Mouse (Mus musculus) heart, adult 2 months (tissue): ENCODE measurements at regions not wholly inside any gene's neighbourhood (a gene's known extent, or its start where the extent isn't known, plus 50 kb on each side); places are given as distances from the start of the nearest gene placed in this dataset.

Source experiments
- DNase-seq, 2 experiments: peaks; one replicate each; pipeline ENCODE4 v3.0.0; 2021
- H3K27ac ChIP-seq: fragments of 200-600 bp; 2 replicates; pipeline ENCODE4 v1.8.1; 2022
- H3K27me3 ChIP-seq: fragments of 200-500 bp; 2 replicates; pipeline ENCODE4 v1.6.1; 2012; ENCODE audit warnings: mild to moderate bottlenecking, low read length, inconsistent platforms, mixed read lengths; ENCODE audit not compliant: control insufficient read depth, insufficient read depth
- H3K36me3 ChIP-seq: fragments of 200-500 bp; 2 replicates; pipeline ENCODE4 v1.6.1; 2012; ENCODE audit warnings: low read length, inconsistent platforms; ENCODE audit not compliant: control insufficient read depth, insufficient read depth
- H3K4me1 ChIP-seq: fragments of 200-500 bp; 2 replicates; pipeline ENCODE4 v1.6.1; 2011; ENCODE audit warnings: low read length; ENCODE audit not compliant: control insufficient read depth, insufficient read depth
- H3K4me3 ChIP-seq: fragments of 200-600 bp; 2 replicates; pipeline ENCODE4 v1.8.1; 2022
- H3K79me2 ChIP-seq: fragments of 200-500 bp; replicated peaks from 2 replicates; pipeline ENCODE4 v1.6.1; 2012; ENCODE audit warnings: mild to moderate bottlenecking, inconsistent platforms, low read length, moderate library complexity, mixed read lengths; ENCODE audit not compliant: control insufficient read depth, insufficient read depth
- H3K9ac ChIP-seq: fragments of 200-500 bp; 2 replicates; pipeline ENCODE4 v1.6.1; 2012; ENCODE audit warnings: low read depth, mild to moderate bottlenecking, control low read depth, inconsistent platforms, low read length, mixed read lengths
- CTCF ChIP-seq: fragments of 200-600 bp; IDR thresholded peaks from 2 replicates; pipeline ENCODE4 v1.8.1; 2022; ENCODE audit warnings: antibody characterized with exemption, mild to moderate bottlenecking, moderate library complexity
- EP300 ChIP-seq: fragments of 200-500 bp; IDR thresholded peaks from 2 replicates; pipeline ENCODE4 v1.6.1; 2011; ENCODE audit warnings: low read depth, low read length, control low read depth; ENCODE audit not compliant: insufficient read depth
- POLR2A ChIP-seq: fragments of 200-500 bp; IDR thresholded peaks from 2 replicates; pipeline ENCODE4 v1.6.1; 2011; ENCODE audit warnings: mild to moderate bottlenecking, low read depth, low read length, control low read depth; ENCODE audit not compliant: insufficient read depth
- WGBS: fragments of 180-500 bp; shearing (Covaris S2); methylation state at CpG from one replicate; pipeline ENCODE4 v1.1.7; 2018; 5-methylcytosine and 5-hydroxymethylcytosine counted together
- intact Hi-C: fragments of 180-260 bp; cut with DNase I; formaldehyde crosslinking; loops from one replicate; pipeline ENCODE4 v1.15.1; 2025

DNA sequence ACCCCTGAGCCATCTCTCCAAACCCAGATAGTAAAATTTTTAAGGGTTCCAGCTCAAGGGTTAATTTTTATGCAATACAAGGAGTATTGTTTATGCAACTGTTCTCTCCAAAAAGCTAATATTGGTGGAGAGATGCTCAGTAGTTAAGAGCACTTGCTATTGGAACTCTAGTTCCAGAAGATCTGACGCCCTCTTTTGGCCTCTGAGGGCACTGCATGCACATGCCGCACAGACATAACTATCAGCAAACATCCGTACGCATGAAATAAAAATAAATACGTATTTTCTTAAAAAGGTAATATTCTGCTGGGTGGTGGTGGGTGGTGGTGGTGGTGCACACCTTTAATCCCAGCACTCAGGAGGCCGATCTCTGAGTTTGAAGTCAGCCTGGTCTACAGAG is 112.1 kb upstream of the Tmpo start:
- Histone ChIP-seq H3K79me2 (no peaks in the 10 kb centered on the region), H3K4me1 (no peaks in the 10 kb centered on the region), H3K4me3 (no peak overlapping the region), H3K27me3 (no peaks in the 10 kb centered on the region), H3K36me3 (no peaks in the 10 kb centered on the region), H3K27ac (no peak overlapping the region), H3K9ac (no peak overlapping the region)
- 86% methylated on average over 6 of the region's 6 CpGs for WGBS
- DNase-seq, result no peak
- intact Hi-C loops, result loop anchor here (5.0 to 10.0 kb wide), 2 partner anchors 1012 to 1349 kb away; no protein-coding TSS in a partner anchor
- TF ChIP-seq CTCF (no peak), EP300 (no peak), POLR2A (no peak)

GRCm38 (mm10) chr10:91284259-91284658 is 103.1 kb upstream of the Tmpo start:
- Histone ChIP-seq H3K4me1 (no peaks in the 10 kb centered on the region), H3K79me2 (no peaks in the 10 kb centered on the region), H3K4me3 (no peak overlapping the region), H3K27me3 (no peaks in the 10 kb centered on the region), H3K27ac (no peak overlapping the region), H3K9ac (no peak overlapping the region), H3K36me3 (no peaks in the 10 kb centered on the region)
- DNase-seq, result no peak
- intact Hi-C loops, result no loop called here
- TF ChIP-seq EP300 (no peak), CTCF (no peak), POLR2A (no peak)
- WGBS, result 91% methylated on average over 9 of the region's 9 CpGs

GRCm38 (mm10) chr10:91270955-91271741 is 90.0 kb upstream of the Tmpo start:
- Histone ChIP-seq H3K79me2 (no peaks in the 10 kb centered on the region), H3K9ac (0 out of 2 replicates have a peak overlapping the region, but pooled peaks have one; percentile 22), H3K36me3 (no peaks in the 10 kb centered on the region), H3K4me3 (peak overlapping the region; percentile 4; the same call in 1 of the 2 replicates), H3K4me1 (no peaks in the 10 kb centered on the region; the same call in 1 of the 2 replicates), H3K27ac (peak overlapping the region; percentile 11; the same call in 1 of the 2 replicates), H3K27me3 (no peaks in the 10 kb centered on the region)
- no peak for TF ChIP-seq POLR2A
- TF ChIP-seq EP300, result 0 out of 2 replicates have a peak, but pooled peaks have one; percentile 61
- TF ChIP-seq CTCF, result peak; percentile 98; the same call in 1 of the 2 replicates
- intact Hi-C loops, result loop anchor here (1.0 to 2.0 kb wide), 2 partner anchors 1382 to 1744 kb away; no protein-coding TSS in a partner anchor
- 13% methylated on average over 14 of the region's 14 CpGs for WGBS
- peak; percentile 82 to 91 for DNase-seq

DNA sequence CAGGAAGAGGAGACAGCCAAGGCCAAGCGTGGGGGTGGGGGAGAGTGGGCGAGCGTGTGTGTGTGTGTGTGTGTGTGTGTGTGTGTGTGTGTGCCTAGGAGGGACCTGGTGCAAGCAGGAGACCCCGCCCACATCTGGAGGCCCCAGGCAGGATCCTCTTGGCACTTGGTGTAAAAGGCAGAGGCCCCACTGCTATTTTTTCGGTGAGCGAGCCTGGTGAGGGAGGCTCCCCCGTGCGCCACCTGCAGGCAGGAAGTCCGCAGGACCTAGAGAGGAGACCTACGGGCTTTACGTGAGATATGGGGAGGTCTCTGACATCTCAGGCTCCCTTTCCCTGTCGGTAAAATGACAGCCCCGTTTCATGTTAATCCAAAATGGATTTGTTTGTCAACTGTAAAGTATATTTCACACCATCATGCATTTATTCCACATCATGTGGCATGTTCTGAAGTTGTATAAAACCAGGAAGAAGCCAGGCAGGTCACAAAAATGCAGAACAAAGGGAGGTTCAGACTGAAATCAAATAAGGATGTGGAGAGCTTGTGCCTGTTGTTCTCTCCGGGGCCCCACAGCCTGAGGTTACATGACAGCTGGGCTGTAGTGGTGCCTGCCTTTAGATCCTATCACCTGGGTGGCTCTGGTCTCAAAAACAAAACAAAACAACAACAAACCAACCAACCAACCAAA is 89.3 kb upstream of the Tmpo start:
- DNase-seq, result peak; percentile 72 to 74
- Histone ChIP-seq H3K4me3 (0 out of 2 replicates have a peak overlapping the region, but pooled peaks have one; percentile 11), H3K27me3 (no peaks in the 10 kb centered on the region), H3K27ac (no peak overlapping the region), H3K36me3 (no peaks in the 10 kb centered on the region), H3K4me1 (no peaks in the 10 kb centered on the region; the same call in 1 of the 2 replicates), H3K9ac (peak overlapping the region; percentile 43), H3K79me2 (no peaks in the 10 kb centered on the region)
- WGBS, result 16% methylated on average over 14 of the region's 14 CpGs
- TF ChIP-seq POLR2A (no peak), EP300 (no peak), CTCF (peak; percentile 74)
- intact Hi-C loops, result loop anchor here (2.0 kb wide), 1 partner anchor 1744 kb away; no protein-coding TSS in a partner anchor

GRCm38 (mm10) chr10:91267886-91268285 is 86.8 kb upstream of the Tmpo start:
- Histone ChIP-seq H3K27ac (no peak overlapping the region; the same call in 1 of the 2 replicates), H3K27me3 (no peaks in the 10 kb centered on the region), H3K4me3 (no peak overlapping the region), H3K9ac (no peak overlapping the region), H3K4me1 (no peaks in the 10 kb centered on the region; the same call in 1 of the 2 replicates), H3K36me3 (no peaks in the 10 kb centered on the region), H3K79me2 (no peaks in the 10 kb centered on the region)
- intact Hi-C loops, result no loop called here
- DNase-seq, result peak; percentile 27 to 53
- TF ChIP-seq EP300, result no peak
- no peak for TF ChIP-seq POLR2A
- no peak for TF ChIP-seq CTCF
- WGBS, result 39% methylated on average over 6 of the region's 6 CpGs
